Comparison of ENCODE assay signal across 14 mouse cellular contexts in genomic region chr13:66063388-66063787, GRCm38 (mm10). TPM values are rescaled to one million over a fixed set of nuclear protein-coding genes. Genes with fewer than 3 reads are reported as not detected.
"Had no signal": no experiment of that assay in that cellular context is flagged by ENCODE, and none has a peak within 500 bp of the region (broad histone marks: within the 10 kb centered on the region; RNA-seq: fewer than 3 reads in every experiment).

No protein-coding gene starts in this region.

RNA-seq across cellular contexts. Expression of gene Gm10324, which starts 56.0 kb away (rescaled TPM):
- total RNA-seq: neutrophil, adult 5-6 weeks had no signal
- polyA plus RNA-seq: neural tube, embryonic 12.5 days; neural tube, embryonic 13.5 days; neural tube, embryonic 14.5 days; neural tube, embryonic 15.5 days; small intestine, adult 2 months; spleen, adult 2 months; stomach, embryonic 14.5 days; stomach, embryonic 15.5 days; stomach, embryonic 16.5 days; stomach, postnatal 0 days; thymus, adult 2 months; thymus, postnatal 0 days; urinary bladder, adult 2 months had no signal
